Mouse (Mus musculus): Measurements from ENCODE around the gene Uqcrq.
A peak's percentile ranks its signal among the peaks of the same experiment; 100 is the strongest.
"Not testable (repeated sequence)": the region's sequence is repeated elsewhere in the genome, so short reads cannot be mapped to it uniquely, and the experiment has no call there.

The Uqcrq gene

GRCm38 (mm10) chr11:53451361-53451760 is 20.7 kb upstream of the Uqcrq start:
- DNase-seq = no peak

GRCm38 (mm10) chr11:53450070-53450705 is 19.6 kb upstream of the Uqcrq start:
- DNase-seq = no peak

- peak; percentile 75 to 93 for DNase-seq
Observed at GRCm38 (mm10) chr11:53448529-53448928, 17.9 kb upstream of the Uqcrq start.

GRCm38 (mm10) chr11:53447996-53448395 is 17.4 kb upstream of the Uqcrq start:
- DNase-seq = no peak

- no peak for DNase-seq
Observed at GRCm38 (mm10) chr11:53446183-53446582, 15.6 kb upstream of the Uqcrq start.

GRCm38 (mm10) chr11:53445562-53445961 is 14.9 kb upstream of the Uqcrq start:
- DNase-seq = no peak

GRCm38 (mm10) chr11:53443861-53444260 is 13.2 kb upstream of the Uqcrq start:
- DNase-seq = peak in 1 of 2 experiments; percentile 61

- DNase-seq = no peak
Observed at GRCm38 (mm10) chr11:53441921-53442320, 11.3 kb upstream of the Uqcrq start.

- DNase-seq = no peak
Observed at GRCm38 (mm10) chr11:53436338-53436737, 5.7 kb upstream of the Uqcrq start.

- DNase-seq = no peak
Observed at GRCm38 (mm10) chr11:53435504-53435903, 4.9 kb upstream of the Uqcrq start.

GRCm38 (mm10) chr11:53433057-53433456 is 2.4 kb upstream of the Uqcrq start:
- DNase-seq = no peak

GRCm38 (mm10) chr11:53431347-53432056 is 871 bp upstream of the Uqcrq start:
- DNase-seq = no peak

- no peak for DNase-seq
Observed at GRCm38 (mm10) chr11:53430300-53430669, 346 bp downstream of the Uqcrq start.

- DNase-seq = no peak
Observed at GRCm38 (mm10) chr11:53429182-53429581, 1.4 kb downstream of the Uqcrq start.

GRCm38 (mm10) chr11:53428716-53429057 is 1.9 kb downstream of the Uqcrq start:
- DNase-seq = no peak

GRCm38 (mm10) chr11:53427993-53428715 is 2.5 kb downstream of the Uqcrq start:
- DNase-seq = peak in 1 of 2 experiments; percentile 31

- DNase-seq = not testable (repeated sequence)
Observed at GRCm38 (mm10) chr11:53426914-53427313, 3.7 kb downstream of the Uqcrq start.

GRCm38 (mm10) chr11:53425711-53426255 is 4.8 kb downstream of the Uqcrq start:
- no peak for DNase-seq

GRCm38 (mm10) chr11:53425251-53425650 is 5.4 kb downstream of the Uqcrq start:
- no peak for DNase-seq

- no peak for DNase-seq
Observed at GRCm38 (mm10) chr11:53424826-53425225, 5.8 kb downstream of the Uqcrq start.

GRCm38 (mm10) chr11:53423036-53423435 is 7.6 kb downstream of the Uqcrq start, which contains the start of gene Leap2:
Gene Leap2 (minus strand): TSS chr11:53423170.
- peak; percentile 38 to 43 for DNase-seq

- DNase-seq = no peak
Observed at GRCm38 (mm10) chr11:53418048-53418447, 12.6 kb downstream of the Uqcrq start.

GRCm38 (mm10) chr11:53413871-53414270 is 16.8 kb downstream of the Uqcrq start:
- no peak for DNase-seq

GRCm38 (mm10) chr11:53411738-53412137 is 18.9 kb downstream of the Uqcrq start:
- DNase-seq = no peak
